Mouse (Mus musculus) embryonic fibroblast, embryonic 13.5 days (primary cell): ENCODE measurements around the gene Mid1.

Experiments used
- CTCF ChIP-seq: IDR thresholded peaks from 2 replicates; pipeline ENCODE4 v1.5.1; 2011; ENCODE audit warnings: mild to moderate bottlenecking, control low read depth, low read length, moderate library complexity, borderline replicate concordance; ENCODE audit not compliant: insufficient read depth
- POLR2A ChIP-seq: IDR thresholded peaks from 2 replicates; pipeline ENCODE4 v1.6.1; 2011; ENCODE audit warnings: low read depth, mild to moderate bottlenecking, control low read depth, low read length, moderate library complexity

GRCm38 (mm10) chrX:169950596-169950995, 265.6 kb downstream of the Mid1 start:
- TF ChIP-seq CTCF (no peak), POLR2A (no peak)
